7 mouse cellular contexts compared by ENCODE assay signal in the genomic region with DNA sequence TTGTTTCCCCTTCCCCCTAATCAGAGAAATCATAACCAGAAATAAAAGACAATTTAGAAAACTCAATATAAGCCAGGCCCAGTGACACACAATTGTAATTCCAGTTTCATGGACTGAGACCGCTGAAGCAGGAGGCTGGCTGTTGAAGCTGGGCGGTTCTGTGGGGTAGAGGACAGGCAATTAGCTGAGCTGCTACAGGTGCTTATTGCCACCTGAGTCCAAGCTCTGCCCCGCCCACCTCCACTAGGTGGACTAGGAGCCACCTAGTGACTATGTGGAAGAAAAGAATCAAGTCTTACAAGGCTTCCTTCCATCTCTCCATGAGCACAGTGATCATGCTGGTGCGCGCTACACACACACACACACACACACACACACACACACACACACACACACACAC. TPM values are rescaled to one million over a fixed set of nuclear protein-coding genes. Genes with fewer than 3 reads are reported as not detected.
A peak's percentile ranks its signal among the peaks of the same experiment; 100 is the strongest.
DNase-seq lines count a peak whose midpoint lies in the region; ATAC-seq and TF ChIP-seq lines count a peak whose summit lies in the region.

No protein-coding gene starts in this region.

- peak; percentile 35; the same call in 1 of the 2 replicates for TF ChIP-seq CTCF in kidney, adult 2 months (conservative IDR thresholded peaks at IDR 0.05; ENCODE audit: insufficient read depth, insufficient read length, low read depth, low read length)
- TF ChIP-seq CTCF in ES-Bruce4 (IDR thresholded peaks at IDR 0.05; ENCODE audit: low read depth, low read length) = peak; percentile 27

- H3K27me3 ChIP-seq in kidney, adult 2 months (replicated peaks; ENCODE audit: control insufficient read depth, insufficient read depth, low read length) = no peaks in the 10 kb centered on the region
- no peaks in the 10 kb centered on the region for H3K27me3 ChIP-seq in ES-Bruce4 (ENCODE audit: control insufficient read depth, insufficient read depth, low read length, poor library complexity, severe bottlenecking)
- H3K27me3 ChIP-seq in limb, embryonic 13.5 days = no peaks in the 10 kb centered on the region

- no peaks in the 10 kb centered on the region for H3K4me1 ChIP-seq in kidney, adult 2 months (ENCODE audit: control insufficient read depth, insufficient read depth, low read length)
- peaks cover 10% of the 10 kb centered on the region for H3K4me1 ChIP-seq in ES-Bruce4 (ENCODE audit: control insufficient read depth, insufficient read depth, low read length)
- H3K4me1 ChIP-seq in limb, embryonic 13.5 days = peaks cover 21% of the 10 kb centered on the region

- H3K36me3 ChIP-seq in kidney, adult 2 months (ENCODE audit: control insufficient read depth, insufficient read depth, low read length) = no peaks in the 10 kb centered on the region
- no peaks in the 10 kb centered on the region for H3K36me3 ChIP-seq in ES-Bruce4 (ENCODE audit: control insufficient read depth, insufficient read depth, low read length, poor library complexity, severe bottlenecking)
- no peaks in the 10 kb centered on the region for H3K36me3 ChIP-seq in limb, embryonic 13.5 days

- H3K4me3 ChIP-seq in kidney, adult 2 months (ENCODE audit: insufficient read depth, low read depth, low read length) = no peak overlapping the region
- no peak overlapping the region for H3K4me3 ChIP-seq in ES-Bruce4 (ENCODE audit: low read depth, low read length)
- peak overlapping the region; percentile 34; the same call in 1 of the 2 replicates for H3K4me3 ChIP-seq in limb, embryonic 13.5 days

- 0 out of 2 replicates have a peak, but pooled peaks have one; percentile 29 for TF ChIP-seq EP300 in ES-Bruce4 (IDR thresholded peaks at IDR 0.05; ENCODE audit: insufficient read depth, low read depth, low read length)

- H3K9ac ChIP-seq in ES-Bruce4 (ENCODE audit: low read depth, poor library complexity, severe bottlenecking) = no peak overlapping the region
- H3K9ac ChIP-seq in limb, embryonic 13.5 days = no peak overlapping the region

- DNase-seq in kidney, adult 2 months = peak; percentile 52
- DNase-seq in kidney, adult 9 months = no peak
- DNase-seq in ZHBTc4 (ENCODE audit: low read depth, low spot score) = peak; percentile 43
- no peak for DNase-seq in layer of hippocampus, postnatal 14 days (ENCODE audit: low spot score in 2 of 2)
- no peak for DNase-seq in thymus, postnatal 36 days

- H3K27ac ChIP-seq in kidney, adult 2 months (ENCODE audit: insufficient read depth, low read depth, low read length) = no peak overlapping the region
- no peak overlapping the region for H3K27ac ChIP-seq in ES-Bruce4 (ENCODE audit: insufficient read depth, low read length)
- peak overlapping the region; percentile 85 for H3K27ac ChIP-seq in limb, embryonic 13.5 days

- ATAC-seq in limb, embryonic 13.5 days (ENCODE audit: low FRiP score, low read depth) = peak; percentile 4; the same call in 1 of the 2 replicates

- WGBS in kidney, adult 2 months = 66% methylated on average over 5 of the region's 5 CpGs
- WGBS in limb, embryonic 13.5 days = 36% methylated on average over 5 of the region's 5 CpGs

- no peak for TF ChIP-seq POLR2A in kidney, adult 2 months (IDR thresholded peaks at IDR 0.05; ENCODE audit: low read depth, low read length)
- no peak for TF ChIP-seq POLR2A in ES-Bruce4 (IDR thresholded peaks at IDR 0.05; ENCODE audit: insufficient read depth, low read length)

- peak overlapping the region; percentile 65 for H3K4me2 ChIP-seq in limb, embryonic 13.5 days (replicated peaks)

- no peaks in the 10 kb centered on the region for H3K9me3 ChIP-seq in ES-Bruce4 (replicated peaks; ENCODE audit: control insufficient read depth, insufficient read depth, low read length, poor library complexity, severe bottlenecking)
- H3K9me3 ChIP-seq in limb, embryonic 13.5 days = no peaks in the 10 kb centered on the region

RNA-seq across cellular contexts. Expression of a gene that starts 56.0 kb away (rescaled TPM):
- polyA plus RNA-seq in kidney, adult 2 months (2012; rRNA removed) = 10.1 and 11.4 TPM in 2 replicates
- polyA plus RNA-seq in ES-Bruce4 (2011; ENCODE audit: insufficient read depth, insufficient read length, low read depth, missing spikeins) = 4.6 and 5.1 TPM in 2 replicates
- polyA plus RNA-seq in limb, embryonic 13.5 days (2015; fragmentation: Nextera tagmentation; extraction: Ambion mirVana) = 4.3 and 6.7 TPM in 2 replicates
- total RNA-seq in layer of hippocampus, postnatal 14 days (2021) = 1 to 10 TPM; 5.6 to 9.0 TPM

Comparison
In these comparisons a context has a peak if more than half of its experiments do, and no peak if none do; other contexts are left out.
1. DNase-seq: peak in kidney, adult 2 months (single experiment) and ZHBTc4 (single experiment); none in kidney, adult 9 months (single experiment), layer of hippocampus, postnatal 14 days (0 of 2) and thymus, postnatal 36 days (0 of 2).